Mouse (Mus musculus) CH12.LX (cell line): ENCODE data around the gene Olfr51.

Source experiments
- CHD2 ChIP-seq: IDR thresholded peaks from 2 replicates; pipeline ENCODE4 v1.6.1; 2011; ENCODE audit warnings: low read length, improper control_type of control experiment
- CTCF ChIP-seq, 2 experiments: IDR thresholded peaks in 1 of 2; conservative IDR thresholded peaks in 1 of 2; 2 replicates each; pipeline ENCODE4 v1.5.1; 2011 to 2012; ENCODE audit warnings: low read depth in 2 of 2, low read length in 2 of 2, improper control_type of control experiment in 1 of 2, inconsistent platforms in 1 of 2, mild to moderate bottlenecking in 1 of 2, moderate library complexity in 1 of 2
- E2F4 ChIP-seq: IDR thresholded peaks from 2 replicates; pipeline ENCODE4 v1.6.1; 2011; ENCODE audit warnings: low read depth, low read length, improper control_type of control experiment; ENCODE audit not compliant: insufficient replicate concordance
- GABPA ChIP-seq: IDR thresholded peaks from 2 replicates; pipeline ENCODE4 v1.6.1; 2012; ENCODE audit warnings: low read depth, low read length, improper control_type of control experiment, inconsistent platforms; ENCODE audit not compliant: insufficient replicate concordance
- KAT2A ChIP-seq: IDR thresholded peaks from 2 replicates; pipeline ENCODE4 v1.6.1; 2012; ENCODE audit warnings: low read length, improper control_type of control experiment, inconsistent platforms; ENCODE audit not compliant: insufficient replicate concordance
- MAFK ChIP-seq: IDR thresholded peaks from 2 replicates; pipeline ENCODE4 v1.6.1; 2011; ENCODE audit warnings: low read length, improper control_type of control experiment; ENCODE audit not compliant: insufficient replicate concordance
- MAX ChIP-seq: IDR thresholded peaks from 2 replicates; pipeline ENCODE4 v1.6.1; 2011; ENCODE audit warnings: low read length, improper control_type of control experiment
- MXI1 ChIP-seq: IDR thresholded peaks from 2 replicates; pipeline ENCODE4 v1.6.1; 2011; ENCODE audit warnings: mild to moderate bottlenecking, low read depth, low read length, improper control_type of control experiment

GRCm38 (mm10) chr11:51059151-51059571 is 55.8 kb downstream of the Olfr51 start, which contains the start of gene Zfp354a:
- TF ChIP-seq E2F4 (no peak), GABPA (no peak), MAX (no peak), CHD2 (no peak), MXI1 (no peak), CTCF (conservative IDR thresholded peaks at IDR 0.05 in 1 of 2, IDR thresholded peaks at IDR 0.05 in 1 of 2; ENCODE audit: low read depth in 2 of 2, low read length in 2 of 2) (no peak), KAT2A (no peak), MAFK (no peak)
